ENCODE assay signal across 7 mouse cellular contexts in genomic region chr4:12171318-12172091, GRCm38 (mm10). TPM values are rescaled to one million over a fixed set of nuclear protein-coding genes. Genes with fewer than 3 reads are reported as not detected.
DNase-seq lines count a peak whose midpoint lies in the region; ATAC-seq lines count a peak whose summit lies in the region.

Fam92a (minus strand) TSS chr4:12172015.

- H3K9me3 ChIP-seq in intestine, embryonic 16.5 days (ENCODE audit: control insufficient read depth, low read length), result no peaks in the 10 kb centered on the region
- H3K9me3 ChIP-seq in limb, embryonic 10.5 days (replicated peaks), result no peaks in the 10 kb centered on the region
- H3K9me3 ChIP-seq in midbrain, embryonic 12.5 days, result no peaks in the 10 kb centered on the region

- H3K4me3 ChIP-seq in intestine, embryonic 16.5 days (ENCODE audit: low read length), result peak within 1 kb of the TSS; percentile 87
- H3K4me3 ChIP-seq in limb, embryonic 10.5 days, result peak within 1 kb of the TSS; percentile 69
- H3K4me3 ChIP-seq in midbrain, embryonic 12.5 days, result peak within 1 kb of the TSS; percentile 74

- H3K9ac ChIP-seq in intestine, embryonic 16.5 days (ENCODE audit: low read depth, low read length), result peak within 1 kb of the TSS; percentile 96
- peak within 1 kb of the TSS; percentile 90 for H3K9ac ChIP-seq in midbrain, embryonic 12.5 days (replicated peaks)

- H3K36me3 ChIP-seq in intestine, embryonic 16.5 days (ENCODE audit: control insufficient read depth, insufficient read depth, low read length), result no peaks in the 10 kb centered on the region
- peaks cover 29% of the 10 kb centered on the region for H3K36me3 ChIP-seq in limb, embryonic 10.5 days
- H3K36me3 ChIP-seq in midbrain, embryonic 12.5 days, result peaks cover 10% of the 10 kb centered on the region

- peak; percentile 96 for ATAC-seq in intestine, embryonic 16.5 days
- peak; percentile 94 for ATAC-seq in midbrain, embryonic 12.5 days (ENCODE audit: low FRiP score, low read depth)

- H3K27me3 ChIP-seq in intestine, embryonic 16.5 days (replicated peaks; ENCODE audit: control insufficient read depth, insufficient read depth, low read length), result no peaks in the 10 kb centered on the region
- no peaks in the 10 kb centered on the region for H3K27me3 ChIP-seq in limb, embryonic 10.5 days (ENCODE audit: low read depth, poor library complexity, severe bottlenecking)
- no peaks in the 10 kb centered on the region for H3K27me3 ChIP-seq in midbrain, embryonic 12.5 days

- peak within 1 kb of the TSS; percentile 85 for H3K4me2 ChIP-seq in intestine, embryonic 16.5 days (ENCODE audit: low read depth, low read length)
- peak within 1 kb of the TSS; percentile 70 for H3K4me2 ChIP-seq in midbrain, embryonic 12.5 days (replicated peaks)

- H3K27ac ChIP-seq in intestine, embryonic 16.5 days (ENCODE audit: low read length), result peak within 1 kb of the TSS; percentile 84
- H3K27ac ChIP-seq in limb, embryonic 10.5 days, result peak within 1 kb of the TSS; percentile 97
- peak within 1 kb of the TSS; percentile 92 for H3K27ac ChIP-seq in midbrain, embryonic 12.5 days (replicated peaks)

- WGBS in intestine, embryonic 16.5 days, result under 1% methylated on average over 62 of the region's 74 CpGs
- WGBS in limb, embryonic 10.5 days, result under 1% methylated on average over 74 of the region's 74 CpGs
- WGBS in midbrain, embryonic 12.5 days, result under 1% methylated on average over 70 of the region's 74 CpGs

- H3K4me1 ChIP-seq in intestine, embryonic 16.5 days (ENCODE audit: control insufficient read depth, insufficient read depth, low read length), result peaks cover 9% of the 10 kb centered on the region
- H3K4me1 ChIP-seq in limb, embryonic 10.5 days, result peaks cover 8% of the 10 kb centered on the region
- H3K4me1 ChIP-seq in midbrain, embryonic 12.5 days, result peaks cover 9% of the 10 kb centered on the region

- peak; percentile 50 for DNase-seq in adrenal gland, adult 8-10 months
- peak; percentile 79 for DNase-seq in embryo, embryonic 10.5 days (ENCODE audit: low spot score)
- peak; percentile 54 to 73 for DNase-seq in gastrocnemius, postnatal 4 days (ENCODE audit: low spot score in 2 of 2)
- peak; percentile 85 for DNase-seq in limb, embryonic 10.5 days (ENCODE audit: low spot score)
- DNase-seq in spleen, adult 12 weeks (ENCODE audit: low spot score), result peak; percentile 4

RNA-seq across cellular contexts. Expression of gene Fam92a, which starts in this region (rescaled TPM):
- total RNA-seq in adrenal gland, adult 8-10 months (2022), result 10 to 100 TPM; 26.9 to 38.4 (median 35.8) TPM
- total RNA-seq in gastrocnemius, postnatal 4 days (2021), result 10 to 100 TPM; 35.6 to 42.4 TPM
- 42.2 and 47.2 TPM in 2 replicates for polyA plus RNA-seq in intestine, embryonic 16.5 days (2015; fragmentation: Nextera tagmentation; extraction: Ambion mirVana)
- polyA plus RNA-seq in limb, embryonic 10.5 days (2016; fragmentation: Nextera tagmentation; extraction: Ambion mirVana), result 92.4 and 96.2 TPM in 2 replicates
- polyA plus RNA-seq in midbrain, embryonic 12.5 days (2016; fragmentation: Nextera tagmentation; extraction: Ambion mirVana), result 105 and 109 TPM in 2 replicates

Comparison
In these comparisons a context has a peak if more than half of its experiments do, and no peak if none do; other contexts are left out.
1. Peak in every context shown above with its lines: DNase-seq, ATAC-seq, H3K4me3 ChIP-seq and H3K27ac ChIP-seq.
2. DNase-seq: peak in every context shown above with its lines; median percentile 85 in limb, embryonic 10.5 days; 79 in embryo, embryonic 10.5 days; 64 in gastrocnemius, postnatal 4 days; 50 in adrenal gland, adult 8-10 months; 4 in spleen, adult 12 weeks.